Mouse (Mus musculus) bone marrow macrophage, adult 2 months (primary cell): Measurements from ENCODE around the gene Esp8.

ENCODE experiments used
- CTCF ChIP-seq: IDR thresholded peaks from 2 replicates; pipeline ENCODE4 v1.5.1; 2012; ENCODE audit warnings: low read depth, mild to moderate bottlenecking, low read length, moderate library complexity
- POLR2A ChIP-seq: IDR thresholded peaks from 2 replicates; pipeline ENCODE4 v1.6.1; 2012; ENCODE audit warnings: mild to moderate bottlenecking, low read depth, low read length, borderline replicate concordance

GRCm38 (mm10) chr17:40531147-40531546 lies 11.3 kb downstream of the Esp8 start:
- TF ChIP-seq CTCF, result no peak
- no peak for TF ChIP-seq POLR2A
